Mouse (Mus musculus) liver, embryonic 12.5 days (tissue): Measurements from ENCODE around the gene Pla2g6. TPM values are rescaled to one million over a fixed set of nuclear protein-coding genes. Genes with fewer than 3 reads are reported as not detected.

Experiments
- ATAC-seq: fragments of 200-750 bp; cut with Nextera tagmentation; 2 replicates; pipeline ENCODE4 v1.8.0; 2017; ENCODE audit warnings: moderate number of reproducible peaks, mild to moderate bottlenecking, moderate library complexity
- H3K27ac ChIP-seq: fragments of 300-500 bp; sonication (generic); 2 replicates; pipeline ENCODE4 v1.5.1; 2016; ENCODE audit warnings: mild to moderate bottlenecking
- H3K27me3 ChIP-seq: fragments of 300-500 bp; sonication (generic); replicated peaks from 2 replicates; pipeline ENCODE4 v1.6.1; 2016; ENCODE audit warnings: mild to moderate bottlenecking, moderate library complexity
- H3K36me3 ChIP-seq: fragments of 300-500 bp; sonication (generic); 2 replicates; pipeline ENCODE4 v1.6.1; 2016; ENCODE audit warnings: mild to moderate bottlenecking, moderate library complexity
- H3K4me1 ChIP-seq: fragments of 300-500 bp; sonication (generic); 2 replicates; pipeline ENCODE4 v1.6.1; 2016
- H3K4me2 ChIP-seq: fragments of 300-500 bp; sonication (generic); 2 replicates; pipeline ENCODE4 v1.6.1; 2016; ENCODE audit warnings: mild to moderate bottlenecking, moderate library complexity
- H3K4me3 ChIP-seq: fragments of 300-500 bp; sonication (generic); 2 replicates; pipeline ENCODE4 v1.5.1; 2016; ENCODE audit warnings: mild to moderate bottlenecking, moderate library complexity
- H3K9ac ChIP-seq: fragments of 300-500 bp; sonication (generic); 2 replicates; pipeline ENCODE4 v1.6.1; 2016; ENCODE audit warnings: mild to moderate bottlenecking, moderate library complexity
- H3K9me3 ChIP-seq: fragments of 300-500 bp; sonication (generic); replicated peaks from 2 replicates; pipeline ENCODE4 v1.6.1; 2016; ENCODE audit warnings: mild to moderate bottlenecking, moderate library complexity
- WGBS: fragments of 180-500 bp; shearing (Covaris S2); methylation state at CpG from one replicate; pipeline ENCODE4 v1.1.7; 2016; ENCODE audit not compliant: insufficient replicate concordance; 5-methylcytosine and 5-hydroxymethylcytosine counted together
- polyA plus RNA-seq: library from polyadenylated mRNA; unstranded; fragments of >200 nt; fragmentation: Nextera tagmentation; extraction: Ambion mirVana; gene quantifications from 2 replicates; pipeline ENCODE4 v1.2.1, GENCODE M21; 2016

Pla2g6 gene
- polyA plus RNA-seq, 1 experiment from 2014 or later = 17.3 TPM

GRCm38 (mm10) chr15:79360371-79360770 is 32.2 kb upstream of the Pla2g6 start:
- H3K36me3 ChIP-seq = peaks cover 40% of the 10 kb centered on the region
- no peak overlapping the region for H3K9ac ChIP-seq
- no peaks in the 10 kb centered on the region for H3K9me3 ChIP-seq
- H3K4me1 ChIP-seq = peaks cover 47% of the 10 kb centered on the region
- H3K27me3 ChIP-seq = peaks cover 18% of the 10 kb centered on the region; the same call in 1 of the 2 replicates
- 0 out of 2 replicates have a peak overlapping the region, but pooled peaks have one; percentile 23 for H3K27ac ChIP-seq
- ATAC-seq = no peak
- no peak overlapping the region for H3K4me3 ChIP-seq
- 38% methylated on average over 7 of the region's 7 CpGs for WGBS
- no peak overlapping the region for H3K4me2 ChIP-seq

- ATAC-seq = no peak
- WGBS = 35% methylated on average over 6 of the region's 6 CpGs
- Histone ChIP-seq H3K27ac (0 out of 2 replicates have a peak overlapping the region, but pooled peaks have one; percentile 23), H3K27me3 (peaks cover 18% of the 10 kb centered on the region; the same call in 1 of the 2 replicates), H3K9me3 (no peaks in the 10 kb centered on the region), H3K4me1 (peaks cover 47% of the 10 kb centered on the region), H3K4me2 (no peak overlapping the region), H3K4me3 (no peak overlapping the region), H3K9ac (no peak overlapping the region), H3K36me3 (peaks cover 36% of the 10 kb centered on the region)
These were observed 31.8 kb upstream of the Pla2g6 start for GRCm38 (mm10) chr15:79359954-79360353.

GRCm38 (mm10) chr15:79357974-79358690 is 29.9 kb upstream of the Pla2g6 start:
- Histone ChIP-seq H3K4me2 (peak overlapping the region; percentile 89), H3K27me3 (peaks cover 18% of the 10 kb centered on the region; the same call in 1 of the 2 replicates), H3K4me3 (peak overlapping the region; percentile 55), H3K36me3 (peaks cover 18% of the 10 kb centered on the region), H3K9me3 (no peaks in the 10 kb centered on the region), H3K4me1 (peaks cover 58% of the 10 kb centered on the region), H3K9ac (peak overlapping the region; percentile 47; the same call in 1 of the 2 replicates), H3K27ac (0 out of 2 replicates have a peak overlapping the region, but pooled peaks have one; percentile 41)
- 40% methylated on average over 12 of the region's 12 CpGs for WGBS
- ATAC-seq = 0 out of 2 replicates have a peak, but pooled peaks have one; percentile 1

- Histone ChIP-seq H3K4me1 (peaks cover 62% of the 10 kb centered on the region), H3K27ac (peak overlapping the region; percentile 66; the same call in 1 of the 2 replicates), H3K4me2 (peak overlapping the region; percentile 89), H3K36me3 (peaks cover 10% of the 10 kb centered on the region), H3K4me3 (peak overlapping the region; percentile 55), H3K9me3 (no peaks in the 10 kb centered on the region), H3K9ac (peak overlapping the region; percentile 73), H3K27me3 (peaks cover 18% of the 10 kb centered on the region; the same call in 1 of the 2 replicates)
- ATAC-seq = peak; percentile 87
- WGBS = 2% methylated on average over 77 of the region's 77 CpGs
These were observed 29.1 kb upstream of the Pla2g6 start for GRCm38 (mm10) chr15:79357036-79357911.

- no peak overlapping the region for H3K27ac ChIP-seq
- H3K27me3 ChIP-seq = peaks cover 18% of the 10 kb centered on the region; the same call in 1 of the 2 replicates
- H3K9ac ChIP-seq = peak overlapping the region; percentile 73; the same call in 1 of the 2 replicates
- H3K4me2 ChIP-seq = peak overlapping the region; percentile 89
- peaks cover 68% of the 10 kb centered on the region for H3K4me1 ChIP-seq
- peaks cover 2% of the 10 kb centered on the region for H3K36me3 ChIP-seq
- no peak overlapping the region for H3K4me3 ChIP-seq
- ATAC-seq = no peak
- no peaks in the 10 kb centered on the region for H3K9me3 ChIP-seq
- WGBS = 66% methylated on average over 8 of the region's 8 CpGs
These were observed 28.3 kb upstream of the Pla2g6 start for GRCm38 (mm10) chr15:79356481-79356880.

- Histone ChIP-seq H3K9ac (no peak overlapping the region), H3K36me3 (no peaks in the 10 kb centered on the region), H3K27ac (no peak overlapping the region), H3K9me3 (no peaks in the 10 kb centered on the region), H3K27me3 (peaks cover 18% of the 10 kb centered on the region; the same call in 1 of the 2 replicates), H3K4me2 (no peak overlapping the region), H3K4me3 (no peak overlapping the region), H3K4me1 (peaks cover 62% of the 10 kb centered on the region)
- WGBS = 28% methylated on average over 4 of the region's 4 CpGs
- no peak for ATAC-seq
These were observed 26.4 kb upstream of the Pla2g6 start for GRCm38 (mm10) chr15:79354619-79355018.

- H3K27me3 ChIP-seq = peaks cover 19% of the 10 kb centered on the region; the same call in 1 of the 2 replicates
- no peak overlapping the region for H3K27ac ChIP-seq
- no peak overlapping the region for H3K4me2 ChIP-seq
- no peak for ATAC-seq
- H3K4me1 ChIP-seq = peaks cover 67% of the 10 kb centered on the region
- H3K36me3 ChIP-seq = no peaks in the 10 kb centered on the region
- 72% methylated on average over 5 of the region's 5 CpGs for WGBS
- no peak overlapping the region for H3K4me3 ChIP-seq
- H3K9ac ChIP-seq = no peak overlapping the region
- H3K9me3 ChIP-seq = no peaks in the 10 kb centered on the region
These were observed 25.6 kb upstream of the Pla2g6 start for GRCm38 (mm10) chr15:79353690-79354305.

- Histone ChIP-seq H3K27ac (no peak overlapping the region), H3K27me3 (peaks cover 20% of the 10 kb centered on the region; the same call in 1 of the 2 replicates), H3K36me3 (no peaks in the 10 kb centered on the region), H3K9ac (no peak overlapping the region), H3K4me1 (peaks cover 68% of the 10 kb centered on the region), H3K4me3 (no peak overlapping the region), H3K9me3 (no peaks in the 10 kb centered on the region), H3K4me2 (no peak overlapping the region)
- no peak for ATAC-seq
- WGBS = 67% methylated on average over 6 of the region's 6 CpGs
These were observed 24.3 kb upstream of the Pla2g6 start for GRCm38 (mm10) chr15:79352479-79352878.

GRCm38 (mm10) chr15:79351331-79351767 is 23.2 kb upstream of the Pla2g6 start:
- H3K4me2 ChIP-seq = peak overlapping the region; percentile 1; the same call in 1 of the 2 replicates
- H3K36me3 ChIP-seq = no peaks in the 10 kb centered on the region
- WGBS = 34% methylated on average over 15 of the region's 15 CpGs
- H3K9ac ChIP-seq = no peak overlapping the region
- H3K4me3 ChIP-seq = no peak overlapping the region
- ATAC-seq = no peak
- no peak overlapping the region for H3K27ac ChIP-seq
- H3K4me1 ChIP-seq = peaks cover 65% of the 10 kb centered on the region
- H3K9me3 ChIP-seq = no peaks in the 10 kb centered on the region
- H3K27me3 ChIP-seq = peaks cover 21% of the 10 kb centered on the region

- WGBS = 75% methylated on average over 4 of the region's 4 CpGs
These were observed 22.7 kb upstream of the Pla2g6 start for GRCm38 (mm10) chr15:79350866-79351265.

GRCm38 (mm10) chr15:79348651-79349050 is 20.5 kb upstream of the Pla2g6 start:
- WGBS = 67% methylated on average over 8 of the region's 8 CpGs
- peak overlapping the region; percentile 98 for H3K4me2 ChIP-seq
- H3K4me3 ChIP-seq = peak overlapping the region; percentile 77
- H3K9ac ChIP-seq = peak overlapping the region; percentile 81
- peaks cover 50% of the 10 kb centered on the region for H3K4me1 ChIP-seq
- no peaks in the 10 kb centered on the region for H3K36me3 ChIP-seq
- ATAC-seq = 0 out of 2 replicates have a peak, but pooled peaks have one; percentile 5
- no peaks in the 10 kb centered on the region for H3K9me3 ChIP-seq
- H3K27me3 ChIP-seq = peaks cover 23% of the 10 kb centered on the region
- H3K27ac ChIP-seq = peak overlapping the region; percentile 88; the same call in 1 of the 2 replicates

More at GRCm38 (mm10) chr15:79350866-79351265, 22.7 kb upstream of the Pla2g6 start:
- Histone ChIP-seq H3K4me1 (peaks cover 61% of the 10 kb centered on the region), H3K9ac (no peak overlapping the region), H3K9me3 (no peaks in the 10 kb centered on the region), H3K27ac (no peak overlapping the region), H3K27me3 (peaks cover 22% of the 10 kb centered on the region), H3K4me3 (no peak overlapping the region), H3K4me2 (peak overlapping the region; percentile 1; the same call in 1 of the 2 replicates), H3K36me3 (no peaks in the 10 kb centered on the region)
- ATAC-seq = no peak
